Mouse (Mus musculus): Measurements from ENCODE around the gene Med13l.

- no peak for TF ChIP-seq CTCF (IDR thresholded peaks at IDR 0.05; ENCODE audit: low read depth, low read length)
- no peak for TF ChIP-seq POLR2A (IDR thresholded peaks at IDR 0.05; ENCODE audit: extremely low read depth, insufficient read depth, low read length)
Observed at GRCm38 (mm10) chr5:118769143-118769542, 208.7 kb downstream of the Med13l start.

Data from liver, adult 2 months (tissue).